Mouse (Mus musculus) kidney, postnatal 10 days (tissue): ENCODE measurements around the gene Crhbp.

Source experiments
- DNase-seq: peaks from one replicate; pipeline ENCODE4 v3.0.0; 2021; ENCODE audit warnings: mixed read lengths

Gene Crhbp

DNA sequence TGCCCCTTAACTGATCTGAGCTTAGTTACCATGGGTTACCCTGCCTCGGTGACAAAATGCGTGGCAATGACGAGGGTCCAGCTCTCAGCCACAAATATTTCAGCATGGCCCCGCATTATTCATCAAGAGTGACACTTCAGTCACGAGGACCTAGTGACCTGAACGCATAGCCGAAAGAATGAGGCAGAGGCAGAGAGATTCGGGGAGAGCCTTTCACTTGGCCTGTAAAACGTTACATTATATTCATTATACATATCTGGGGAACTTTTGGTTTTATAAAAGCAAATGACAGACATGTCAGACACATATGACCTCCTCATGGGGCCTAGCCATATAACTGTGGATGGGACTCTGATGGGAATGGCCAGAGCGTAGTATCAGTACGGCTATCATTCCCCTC is at the start of gene Crhbp:
Gene Crhbp (minus strand): TSS at position 101 of the 400 bp plus-strand sequence.
- no peak for DNase-seq

DNA sequence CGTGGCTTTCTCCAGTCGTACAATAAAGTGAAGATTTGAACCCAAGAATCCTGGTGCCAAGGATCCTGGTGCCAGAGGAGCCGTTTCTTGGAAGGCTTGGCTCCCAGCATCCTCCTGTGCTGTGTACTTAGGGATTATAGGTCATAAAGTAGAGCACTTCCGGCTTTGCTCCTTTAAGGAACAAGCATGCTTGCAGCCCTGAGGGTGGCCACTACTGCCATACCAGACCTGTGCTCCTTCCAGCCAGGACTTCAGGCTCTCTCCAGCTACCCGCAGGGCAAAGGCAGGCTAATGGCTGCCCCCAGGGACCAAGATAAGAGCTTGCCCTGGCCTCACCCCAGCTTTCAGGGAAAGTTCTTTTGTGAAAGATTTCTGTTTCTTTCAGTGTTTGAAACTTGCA is 48.6 kb upstream of the Crhbp start:
- no peak for DNase-seq

DNA sequence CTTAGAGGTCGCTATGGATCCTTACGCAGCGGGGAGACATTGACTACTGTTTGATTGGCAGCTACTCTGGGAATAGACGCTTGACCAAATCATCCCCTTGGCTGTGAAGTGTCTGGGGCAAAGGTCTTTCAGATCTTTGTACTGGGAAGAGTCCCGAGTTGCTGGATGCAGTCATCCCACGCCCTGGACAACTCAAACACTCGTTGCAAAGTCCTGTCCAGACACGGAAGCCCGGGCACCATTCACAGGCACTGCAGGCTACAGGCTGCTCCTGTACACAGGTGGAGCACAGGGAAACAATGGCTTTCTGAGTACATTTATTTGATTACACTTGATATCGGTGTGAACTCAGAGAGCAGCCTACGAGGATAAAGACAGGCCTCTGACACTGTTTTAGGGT is 46.6 kb upstream of the Crhbp start:
- no peak for DNase-seq

DNA sequence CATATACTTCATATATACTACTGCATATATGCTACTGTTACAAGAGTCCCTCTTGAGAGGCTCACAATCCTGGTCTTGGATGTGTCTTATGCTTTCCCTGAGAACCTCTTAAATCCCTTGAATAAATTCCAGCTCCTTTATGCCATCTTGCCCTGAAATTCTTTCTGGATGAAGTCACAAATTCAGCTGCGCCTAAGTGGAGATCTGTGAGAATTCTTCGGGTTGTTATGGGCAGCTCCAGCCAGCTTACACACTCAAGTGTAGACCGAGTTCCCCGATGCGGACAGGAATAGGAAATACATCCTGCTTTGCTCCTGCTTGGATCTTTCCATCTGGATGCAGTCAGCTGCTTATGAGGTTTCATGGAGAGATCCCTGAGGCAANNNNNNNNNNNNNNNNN is 39.9 kb upstream of the Crhbp start:
- no peak for DNase-seq

DNA sequence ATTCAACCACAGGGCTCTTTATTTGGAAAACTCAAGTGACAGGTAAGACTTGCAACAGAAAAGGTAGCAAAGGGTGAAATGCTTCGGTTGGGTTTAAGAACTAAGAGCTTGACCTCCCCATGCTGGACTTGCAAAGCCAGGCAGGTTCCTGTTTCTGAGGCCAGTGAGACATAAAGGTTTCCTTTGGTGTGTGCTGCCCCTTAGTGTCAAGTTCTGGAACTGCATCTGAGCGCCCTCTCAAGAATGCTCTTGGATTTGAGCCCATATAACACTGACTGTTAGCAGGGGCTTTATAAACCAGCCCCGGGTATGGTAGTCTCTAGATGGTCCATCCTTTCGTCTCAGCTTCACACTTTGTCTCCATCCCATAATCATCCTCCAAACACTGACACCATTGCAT is 36.7 kb upstream of the Crhbp start:
- peak; percentile 90 for DNase-seq

GRCm38 (mm10) chr13:95478671-95479413 is 34.1 kb upstream of the Crhbp start, which contains the start of gene S100z:
S100z (minus strand) TSS chr13:95478721.
- no peak for DNase-seq

GRCm38 (mm10) chr13:95477173-95477572 is 32.4 kb upstream of the Crhbp start:
- DNase-seq = no peak

DNA sequence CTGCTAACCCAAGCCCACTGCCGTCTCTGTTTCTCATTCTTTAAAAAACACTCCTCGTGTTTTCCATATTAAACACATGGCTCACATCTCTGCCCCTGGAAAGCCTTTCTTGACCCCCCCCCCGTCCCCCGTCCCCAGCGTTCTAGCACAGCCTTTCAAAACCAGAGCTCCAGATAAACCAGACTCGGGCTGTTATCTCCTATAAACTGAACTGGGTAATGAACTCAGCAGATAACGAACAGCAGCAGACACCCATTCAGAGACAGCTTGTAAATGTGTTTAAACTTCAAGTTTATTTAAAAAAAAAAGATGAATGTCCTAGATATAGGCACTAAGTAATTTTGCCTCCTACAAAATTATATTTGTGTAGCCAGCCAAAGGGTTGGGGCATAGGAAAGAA is 30.4 kb upstream of the Crhbp start:
- no peak for DNase-seq

GRCm38 (mm10) chr13:95474294-95474693 is 29.6 kb upstream of the Crhbp start:
- DNase-seq = no peak

- peak; percentile 43 for DNase-seq
Measured at GRCm38 (mm10) chr13:95470970-95471369, 26.2 kb upstream of the Crhbp start.

DNA sequence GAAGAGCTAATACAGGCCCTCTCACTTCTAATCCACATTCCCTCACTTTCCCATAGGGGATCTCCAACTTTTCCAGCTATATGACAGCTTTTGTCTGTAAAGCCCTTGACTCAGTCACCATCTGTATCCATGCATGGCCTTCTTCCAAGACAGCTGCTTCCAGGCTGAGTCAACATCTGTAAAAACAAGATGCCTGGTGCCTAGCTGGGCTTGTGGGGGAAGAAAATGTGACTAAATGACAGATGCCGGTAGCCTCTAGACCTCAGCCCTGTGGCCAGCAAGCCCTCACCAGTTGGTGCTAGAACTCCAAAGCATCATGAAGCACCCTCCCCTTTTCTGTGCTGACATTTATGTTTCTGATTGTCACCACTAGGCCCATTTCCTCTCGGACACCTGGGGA is 6.8 kb upstream of the Crhbp start:
- DNase-seq = no peak

DNA sequence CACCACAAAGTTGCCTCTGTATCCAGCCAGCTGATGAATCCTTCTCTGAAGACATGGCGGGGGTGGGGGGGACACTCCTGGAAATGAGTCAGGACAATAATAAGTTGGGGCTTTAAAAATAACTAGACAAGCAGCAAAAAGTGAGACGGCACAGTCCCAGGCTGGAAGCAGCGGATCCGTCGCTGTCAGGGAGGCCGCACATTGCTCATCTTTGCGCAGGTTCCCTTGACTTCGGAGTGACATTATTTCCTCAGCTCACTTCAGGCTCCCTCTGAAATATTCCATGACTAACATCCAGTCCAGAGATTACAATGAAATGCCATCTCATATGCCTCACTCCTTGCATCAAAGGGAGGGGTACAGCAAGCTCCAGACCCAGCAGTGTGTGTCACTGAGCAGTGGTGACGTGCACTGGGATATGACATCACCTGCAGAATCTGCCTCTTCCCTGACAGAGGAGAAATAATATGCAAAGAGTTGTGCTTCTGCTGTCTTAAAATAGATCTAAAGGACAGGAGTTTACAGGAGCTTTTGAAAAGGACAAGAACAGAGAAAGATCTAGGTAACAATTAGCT is 6.0 kb upstream of the Crhbp start:
- no peak for DNase-seq

DNA sequence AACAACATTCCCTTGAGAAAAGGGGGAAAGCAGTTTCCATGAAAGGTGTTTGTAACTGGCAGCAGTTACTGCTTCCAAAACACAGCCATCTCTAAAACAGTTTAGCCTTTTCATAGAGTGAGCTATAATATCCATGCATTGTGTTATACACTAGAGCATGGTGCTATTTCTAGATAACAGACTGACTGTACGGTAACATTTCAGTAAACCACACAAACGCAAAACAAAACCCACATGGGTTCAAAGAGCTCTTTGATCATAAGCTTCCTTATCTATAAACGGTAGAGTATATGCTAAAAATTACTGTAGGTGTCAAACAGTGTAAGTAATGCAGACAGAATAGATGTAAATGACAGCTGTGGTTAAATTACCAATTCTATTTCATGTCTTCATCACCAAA is 5.0 kb upstream of the Crhbp start:
- no peak for DNase-seq

- no peak for DNase-seq
Measured at GRCm38 (mm10) chr13:95444291-95444690, 433 bp downstream of the Crhbp start.

GRCm38 (mm10) chr13:95443376-95444233 is 1.1 kb downstream of the Crhbp start:
- peak; percentile 31 for DNase-seq

GRCm38 (mm10) chr13:95442901-95443300 is 1.8 kb downstream of the Crhbp start:
- DNase-seq = no peak

- no peak for DNase-seq
Measured at GRCm38 (mm10) chr13:95439569-95439968, 5.2 kb downstream of the Crhbp start.

- DNase-seq = peak; percentile 44
Measured at GRCm38 (mm10) chr13:95431760-95432159, 13.0 kb downstream of the Crhbp start.

DNA sequence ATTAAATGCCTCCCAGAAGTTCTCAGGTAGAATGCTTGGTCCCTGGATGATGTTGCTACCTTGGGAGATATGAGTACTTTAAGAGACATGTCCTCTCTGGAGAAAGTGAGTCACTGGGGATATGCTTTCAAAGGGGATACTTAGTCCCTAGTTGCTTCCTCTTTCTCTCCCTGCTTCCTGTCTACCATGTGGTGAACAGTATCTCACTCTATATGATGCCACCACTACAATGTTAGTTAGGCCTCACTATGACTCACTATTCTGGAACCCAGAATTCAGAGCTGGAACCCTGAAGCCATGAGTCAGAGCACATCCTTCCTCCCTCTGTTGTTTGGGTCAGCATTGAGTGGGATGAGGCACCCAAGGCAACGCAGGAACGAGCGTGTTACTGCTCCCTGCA is 17.2 kb downstream of the Crhbp start:
- no peak for DNase-seq

GRCm38 (mm10) chr13:95426421-95426820 is 18.3 kb downstream of the Crhbp start:
- no peak for DNase-seq

GRCm38 (mm10) chr13:95425484-95425883 is 19.2 kb downstream of the Crhbp start:
- no peak for DNase-seq

DNA sequence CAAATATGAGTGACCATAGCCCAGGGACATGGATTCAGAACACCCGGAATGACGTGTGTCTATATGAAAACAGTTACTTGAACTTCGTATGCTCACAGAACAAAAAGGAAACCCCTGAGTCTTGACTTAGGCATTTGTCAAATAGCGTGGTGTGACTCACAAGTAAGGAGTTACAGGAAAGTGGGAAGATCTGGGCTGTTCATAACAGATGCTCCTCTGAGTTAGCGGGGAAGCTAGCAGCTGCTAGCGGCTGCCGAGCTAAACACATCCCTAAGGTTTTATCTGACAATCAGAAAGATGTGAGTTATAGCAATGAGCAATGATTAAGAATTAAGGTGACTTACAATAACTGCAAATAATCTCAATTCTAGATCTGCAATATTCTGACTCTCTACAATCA is 19.8 kb downstream of the Crhbp start:
- peak; percentile 21 for DNase-seq

- DNase-seq = no peak
Measured at GRCm38 (mm10) chr13:95419204-95419749, 25.4 kb downstream of the Crhbp start.
